Mouse (Mus musculus) heart, embryonic 14.5 days (tissue): ENCODE measurements around the gene Gas7. TPM values are rescaled to one million over a fixed set of nuclear protein-coding genes. Genes with fewer than 3 reads are reported as not detected.

Experiments used
- ATAC-seq: fragments of 200-750 bp; cut with Nextera tagmentation; 2 replicates; pipeline ENCODE4 v1.8.0; 2017; ENCODE audit warnings: low read depth, moderate TSS enrichment; ENCODE audit not compliant: insufficient number of reproducible peaks, insufficient read depth, low FRiP score
- H3K27ac ChIP-seq, 2 experiments: fragments of 200-500 bp in 1 of 2; fragments of 300-500 bp in 1 of 2; sonication (generic) in 1 of 2; replicated peaks in 1 of 2; 2 replicates each; pipeline ENCODE4 v1.5.1; 2012 to 2014; ENCODE audit warnings: low read depth in 2 of 2, low read length in 2 of 2, control low read depth in 1 of 2, mild to moderate bottlenecking in 1 of 2, mixed read lengths in 1 of 2; ENCODE audit not compliant: control insufficient read depth in 1 of 2, insufficient read depth in 1 of 2
- H3K27me3 ChIP-seq: fragments of 300-500 bp; sonication (generic); 2 replicates; pipeline ENCODE4 v1.6.1; 2014; ENCODE audit warnings: mild to moderate bottlenecking, low read length, control low read depth; ENCODE audit not compliant: control insufficient read depth, insufficient read depth
- H3K36me3 ChIP-seq: fragments of 300-500 bp; sonication (generic); 2 replicates; pipeline ENCODE4 v1.6.1; 2014; ENCODE audit warnings: mild to moderate bottlenecking, control low read depth, low read length, mixed read lengths; ENCODE audit not compliant: control insufficient read depth, insufficient read depth
- H3K4me1 ChIP-seq, 2 experiments: fragments of 200-500 bp in 1 of 2; fragments of 300-500 bp in 1 of 2; sonication (generic) in 1 of 2; 2 replicates each; pipeline ENCODE4 v1.6.1; 2012 to 2014; ENCODE audit warnings: low read length in 2 of 2, control low read depth in 1 of 2, mixed read lengths in 1 of 2; ENCODE audit not compliant: control insufficient read depth in 2 of 2, insufficient read depth in 2 of 2
- H3K4me2 ChIP-seq: fragments of 300-500 bp; sonication (generic); 2 replicates; pipeline ENCODE4 v1.6.1; 2014; ENCODE audit warnings: mild to moderate bottlenecking, low read length
- H3K4me3 ChIP-seq, 2 experiments: fragments of 200-500 bp in 1 of 2; fragments of 300-500 bp in 1 of 2; sonication (generic) in 1 of 2; 2 replicates each; pipeline ENCODE4 v1.5.1; 2012 to 2014; ENCODE audit warnings: low read length in 2 of 2, mild to moderate bottlenecking in 2 of 2, control low read depth in 1 of 2, low read depth in 1 of 2, moderate library complexity in 1 of 2; ENCODE audit not compliant: control insufficient read depth in 1 of 2, insufficient read depth in 1 of 2
- H3K9ac ChIP-seq: fragments of 300-500 bp; sonication (generic); 2 replicates; pipeline ENCODE4 v1.6.1; 2014; ENCODE audit warnings: mild to moderate bottlenecking, low read length
- H3K9me3 ChIP-seq: fragments of 300-500 bp; sonication (generic); 2 replicates; pipeline ENCODE4 v1.6.1; 2016; ENCODE audit warnings: low read length, control low read depth; ENCODE audit not compliant: control insufficient read depth
- WGBS: fragments of 180-500 bp; shearing (Covaris S2); extraction: QIAGEN DNeasy Blood & Tissue Kit; methylation state at CpG from one replicate; pipeline ENCODE4 v1.1.7; 2014; 5-methylcytosine and 5-hydroxymethylcytosine counted together
- polyA plus RNA-seq: library from polyadenylated mRNA; unstranded; fragments of >200 nt; fragmentation: Nextera tagmentation; extraction: Ambion mirVana; gene quantifications from 2 replicates; pipeline ENCODE4 v1.2.1, GENCODE M21; 2014

The Gas7 gene
- polyA plus RNA-seq, 1 experiment from 2014 or later: 7.5 TPM

- WGBS: 78% methylated on average over 7 of the region's 7 CpGs
- no peak overlapping the region for H3K9ac ChIP-seq
- H3K4me3 ChIP-seq: no peak overlapping the region
- H3K4me1 ChIP-seq: no peaks in the 10 kb centered on the region
- no peaks in the 10 kb centered on the region for H3K9me3 ChIP-seq
- H3K27me3 ChIP-seq: no peaks in the 10 kb centered on the region
- no peaks in the 10 kb centered on the region for H3K36me3 ChIP-seq
- H3K27ac ChIP-seq: no peak overlapping the region
- no peak for ATAC-seq
- no peak overlapping the region for H3K4me2 ChIP-seq
Measured at GRCm38 (mm10) chr11:67622340-67622739, 167.1 kb downstream of the Gas7 start.

GRCm38 (mm10) chr11:67627179-67627578 lies 171.9 kb downstream of the Gas7 start:
- ATAC-seq: no peak
- H3K27me3 ChIP-seq: no peaks in the 10 kb centered on the region
- H3K36me3 ChIP-seq: no peaks in the 10 kb centered on the region
- H3K9ac ChIP-seq: no peak overlapping the region
- no peaks in the 10 kb centered on the region for H3K9me3 ChIP-seq
- no peak overlapping the region for H3K27ac ChIP-seq
- H3K4me2 ChIP-seq: no peak overlapping the region
- WGBS: 88% methylated on average over 7 of the region's 7 CpGs
- H3K4me3 ChIP-seq: no peak overlapping the region
- peaks cover 3 to 7% of the 10 kb centered on the region in 2 experiments; a peak in 3 of 4 replicates for H3K4me1 ChIP-seq

- H3K27me3 ChIP-seq: no peaks in the 10 kb centered on the region
- no peak overlapping the region for H3K9ac ChIP-seq
- H3K4me3 ChIP-seq: no peak overlapping the region
- 39% methylated on average over 2 of the region's 2 CpGs for WGBS
- H3K4me1 ChIP-seq: peaks cover 3 to 7% of the 10 kb centered on the region in 2 experiments; a peak in 3 of 4 replicates
- H3K4me2 ChIP-seq: no peak overlapping the region
- no peaks in the 10 kb centered on the region for H3K36me3 ChIP-seq
- no peak overlapping the region for H3K27ac ChIP-seq
- no peak for ATAC-seq
- no peaks in the 10 kb centered on the region for H3K9me3 ChIP-seq
Measured at GRCm38 (mm10) chr11:67628522-67628921, 173.3 kb downstream of the Gas7 start.

- WGBS: 82% methylated on average over 8 of the region's 8 CpGs
- Histone ChIP-seq H3K27ac (no peak overlapping the region), H3K27me3 (no peaks in the 10 kb centered on the region), H3K4me3 (no peak overlapping the region), H3K9me3 (no peaks in the 10 kb centered on the region), H3K9ac (no peak overlapping the region), H3K4me1 (peaks cover 3 to 7% of the 10 kb centered on the region in 2 experiments; a peak in 3 of 4 replicates), H3K4me2 (no peak overlapping the region), H3K36me3 (no peaks in the 10 kb centered on the region)
- ATAC-seq: no peak
Measured at GRCm38 (mm10) chr11:67632906-67633305, 177.7 kb downstream of the Gas7 start.

GRCm38 (mm10) chr11:67633620-67634229 lies 178.5 kb downstream of the Gas7 start:
- Histone ChIP-seq H3K4me2 (no peak overlapping the region), H3K4me1 (no peaks in the 10 kb centered on the region; a peak in 1 of 4 replicates), H3K4me3 (no peak overlapping the region), H3K9me3 (no peaks in the 10 kb centered on the region), H3K36me3 (no peaks in the 10 kb centered on the region), H3K27me3 (no peaks in the 10 kb centered on the region), H3K9ac (no peak overlapping the region), H3K27ac (no peak overlapping the region)
- no peak for ATAC-seq
- 65% methylated on average over 3 of the region's 3 CpGs for WGBS

GRCm38 (mm10) chr11:67636201-67636600 lies 181.0 kb downstream of the Gas7 start:
- no peaks in the 10 kb centered on the region for H3K36me3 ChIP-seq
- WGBS: 52% methylated on average over 4 of the region's 4 CpGs

GRCm38 (mm10) chr11:67636905-67637586 lies 181.8 kb downstream of the Gas7 start:
- WGBS: 69% methylated on average over 6 of the region's 6 CpGs
- ATAC-seq: no peak

More at GRCm38 (mm10) chr11:67636201-67636600, 181.0 kb downstream of the Gas7 start:
- Histone ChIP-seq H3K4me2 (no peak overlapping the region), H3K4me1 (no peaks in the 10 kb centered on the region), H3K9me3 (no peaks in the 10 kb centered on the region), H3K27me3 (no peaks in the 10 kb centered on the region), H3K4me3 (no peak overlapping the region), H3K27ac (no peak overlapping the region), H3K9ac (no peak overlapping the region)
- no peak for ATAC-seq

More at GRCm38 (mm10) chr11:67636905-67637586, 181.8 kb downstream of the Gas7 start:
- H3K4me3 ChIP-seq: no peak overlapping the region
- no peak overlapping the region for H3K4me2 ChIP-seq
- no peaks in the 10 kb centered on the region for H3K4me1 ChIP-seq
- no peak overlapping the region for H3K9ac ChIP-seq
- H3K27me3 ChIP-seq: no peaks in the 10 kb centered on the region
- no peaks in the 10 kb centered on the region for H3K9me3 ChIP-seq
- H3K27ac ChIP-seq: no peak overlapping the region
- H3K36me3 ChIP-seq: no peaks in the 10 kb centered on the region
